Mouse (Mus musculus): ENCODE measurements around the gene Dnase2a.

DNA sequence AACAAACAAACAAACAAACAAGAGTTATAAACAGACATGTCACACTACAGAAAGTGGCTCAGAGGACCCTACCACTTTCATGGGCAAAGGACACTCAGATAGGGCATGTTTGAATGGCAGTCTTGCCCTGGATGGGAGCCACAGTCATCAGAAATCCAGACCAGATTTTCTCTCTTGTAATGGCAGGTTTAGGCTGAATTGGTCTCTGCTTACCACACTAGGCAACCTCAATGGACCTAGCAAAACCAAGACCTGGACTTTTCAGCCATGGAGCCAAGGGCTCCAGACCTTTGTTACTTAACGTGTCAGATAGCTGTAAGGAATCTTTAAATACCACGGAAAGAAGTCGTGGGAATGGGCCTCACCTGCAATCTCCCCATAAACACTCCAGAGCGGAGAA, 35.3 kb downstream of the Dnase2a start:
- TF ChIP-seq CTCF (IDR thresholded peaks at IDR 0.05; ENCODE audit: borderline replicate concordance, insufficient read depth, low read length) (no peak), POLR2A (IDR thresholded peaks at IDR 0.05; ENCODE audit: low read depth, low read length) (no peak)
